Mouse (Mus musculus): Measurements from ENCODE around the gene Olfr1212.

The Olfr1212 gene

DNA sequence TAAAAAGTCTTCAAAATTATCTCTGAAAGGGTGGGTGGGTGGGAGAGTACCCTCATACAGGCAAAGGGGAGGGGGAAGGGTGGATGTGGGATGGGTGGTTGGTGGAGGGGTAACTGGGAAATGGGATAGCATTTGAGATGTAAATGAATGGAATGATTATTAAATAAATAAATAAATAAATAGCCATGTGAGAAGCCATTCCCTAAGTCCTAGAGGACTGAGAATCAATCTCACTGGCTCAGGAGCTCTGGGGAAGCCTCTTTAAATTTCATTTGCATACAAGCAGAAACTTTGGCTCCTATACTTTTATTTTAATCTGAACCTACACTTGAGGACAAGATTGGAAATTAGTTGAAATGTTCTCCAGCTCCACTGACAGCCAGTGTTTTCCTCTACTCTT lies at the start of gene Olfr1212:
Olfr1212 (plus strand) TSS at position 301 of the 400 bp plus-strand sequence.
- no peak for DNase-seq

DNA sequence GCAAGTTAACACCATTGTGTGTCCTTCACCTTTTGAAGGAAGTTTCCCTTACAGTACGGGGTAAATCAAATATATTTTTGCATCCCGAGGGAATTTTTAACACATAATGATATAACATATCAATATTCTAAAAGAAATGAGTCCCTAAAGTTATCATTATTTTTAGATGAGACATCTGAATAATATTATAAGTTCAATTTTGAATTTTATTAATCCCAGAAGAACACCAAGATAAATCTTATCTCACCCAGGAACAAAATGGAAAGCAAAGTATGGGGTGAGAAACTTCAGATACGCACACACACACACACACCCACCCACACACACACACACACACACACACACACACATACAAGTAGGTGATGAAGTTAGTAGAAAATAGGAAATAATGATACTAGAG lies 38.7 kb upstream of the Olfr1212 start, which contains the start of gene Olfr1209:
Olfr1209 (minus strand) TSS at position 101 of the 400 bp plus-strand sequence.
- no peak for DNase-seq

DNA sequence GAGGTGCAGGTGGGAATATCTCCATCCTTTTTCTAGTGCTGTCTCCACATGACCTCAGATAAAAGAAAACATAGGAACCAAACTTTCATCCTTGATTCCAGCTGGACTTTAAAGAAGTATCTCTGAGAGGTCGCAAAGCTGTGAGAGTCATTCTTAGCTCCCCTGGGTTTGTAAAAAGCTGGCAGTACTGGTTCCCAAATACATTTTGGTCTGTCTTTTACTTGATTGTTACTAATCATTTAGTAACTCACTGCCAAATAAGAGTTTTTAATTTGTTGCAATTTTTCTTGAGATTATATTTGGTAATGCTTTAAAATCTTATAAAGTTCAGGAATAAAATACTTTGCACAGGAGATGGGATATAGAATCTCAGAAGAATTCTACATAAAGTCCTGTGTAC lies 15.8 kb upstream of the Olfr1212 start, which contains the start of gene Olfr1211:
Olfr1211 (minus strand) TSS at position 101 of the 400 bp plus-strand sequence.
- DNase-seq = no peak

DNA sequence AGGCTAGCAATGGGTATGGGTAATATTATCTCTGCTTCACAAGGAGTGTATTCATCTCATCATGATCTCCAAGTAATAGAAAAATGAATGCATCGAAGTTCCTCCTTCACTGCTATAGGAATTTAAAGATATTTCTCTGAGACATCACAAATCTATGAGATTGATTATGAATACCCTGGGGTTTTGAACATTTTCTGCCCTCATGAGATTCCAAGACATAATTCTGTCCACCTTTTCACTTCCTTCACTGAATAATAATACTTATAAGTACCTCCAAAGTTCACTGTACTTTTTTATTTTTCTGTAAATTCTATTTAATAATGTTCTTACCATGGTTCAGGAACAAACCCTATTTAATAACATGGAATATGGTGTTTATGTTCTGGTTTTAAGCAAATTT lies 26.4 kb downstream of the Olfr1212 start, which contains the start of gene Gm13762:
Gm13762 (minus strand) TSS at position 101 of the 400 bp plus-strand sequence.
- no peak for DNase-seq

DNA sequence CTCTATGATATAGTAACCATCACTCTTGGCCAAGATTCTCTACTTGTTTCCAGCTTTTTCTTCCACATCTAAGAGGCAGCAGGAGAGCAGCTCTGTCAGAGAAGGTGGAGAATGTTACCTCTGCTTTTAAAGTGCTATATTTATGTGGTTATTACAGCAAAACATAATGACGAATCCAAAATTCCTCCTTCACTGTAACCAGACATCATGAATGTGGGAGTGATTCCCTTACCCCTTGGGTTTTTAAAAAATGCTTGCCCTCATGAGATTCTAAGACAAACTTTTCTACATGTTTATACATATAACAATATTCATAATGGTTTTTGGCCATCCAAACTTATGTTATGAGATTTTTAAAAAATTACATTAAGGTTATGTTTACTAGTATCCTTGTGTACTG lies 38.8 kb downstream of the Olfr1212 start, which contains the start of gene Olfr1214:
Olfr1214 (minus strand) TSS at position 101 of the 400 bp plus-strand sequence.
- no peak for DNase-seq

DNA sequence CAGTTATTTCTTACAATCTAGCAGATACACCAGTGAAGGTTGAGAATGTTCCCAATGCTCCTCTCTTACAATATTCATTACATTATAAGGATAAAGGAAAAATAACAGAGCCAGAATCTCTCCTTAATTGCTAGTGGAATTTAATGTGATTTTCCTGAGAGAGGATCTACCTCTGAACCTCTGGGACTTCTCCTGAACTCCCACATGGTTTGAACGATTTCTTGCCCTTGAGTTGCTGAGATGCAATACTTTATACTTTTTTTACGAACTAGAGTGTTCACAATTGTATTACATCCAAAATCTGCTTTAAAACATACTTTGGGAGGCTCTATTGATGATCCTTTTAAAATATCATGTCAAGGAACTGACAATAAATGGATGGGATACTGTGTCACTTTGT lies 53.1 kb downstream of the Olfr1212 start, which contains the start of gene Olfr1215:
Olfr1215 (minus strand) TSS at position 101 of the 400 bp plus-strand sequence.
- no peak for DNase-seq

Data from kidney, adult 8-10 months (tissue).